Mouse (Mus musculus) heart, adult 8-10 months (tissue): ENCODE measurements around the gene Tinag. TPM values are rescaled to one million over a fixed set of nuclear protein-coding genes. Genes with fewer than 3 reads are reported as not detected.
A peak's percentile ranks its signal among the peaks of the same experiment; 100 is the strongest.
"Not testable (repeated sequence)": the region's sequence is repeated elsewhere in the genome, so short reads cannot be mapped to it uniquely, and the experiment has no call there.

Experiments used
- DNase-seq: peaks from one replicate; pipeline ENCODE4 v3.0.0; 2022; ENCODE audit warnings: low spot score
- total RNA-seq, 4 experiments: library from RNA; stranded (reverse); gene quantifications; 2 replicates each; pipeline ENCODE4 v1.2.4; 2022

The Tinag gene
- total RNA-seq, result not detected

DNA sequence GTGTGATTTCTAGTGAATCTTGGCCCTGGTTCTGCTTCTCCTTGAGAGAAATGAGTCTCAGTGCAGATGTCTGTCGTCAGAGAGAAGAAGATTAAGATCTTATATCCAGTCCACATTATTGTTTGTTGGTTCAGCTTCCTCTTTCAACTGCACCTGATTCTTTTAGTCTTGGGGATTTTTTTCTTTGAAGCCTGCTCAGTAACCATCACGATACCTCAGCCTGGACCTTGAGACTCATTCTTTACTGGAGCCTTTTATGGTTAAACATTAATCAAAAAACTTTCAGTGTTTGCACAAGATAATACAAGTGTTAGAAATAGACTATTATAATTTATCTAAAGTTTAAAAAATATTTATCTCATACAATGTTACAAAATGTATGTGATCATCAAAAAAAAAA lies at the start of gene Tinag:
Gene Tinag (minus strand): TSS at position 210 of the 400 bp plus-strand sequence.
- no peak for DNase-seq

DNA sequence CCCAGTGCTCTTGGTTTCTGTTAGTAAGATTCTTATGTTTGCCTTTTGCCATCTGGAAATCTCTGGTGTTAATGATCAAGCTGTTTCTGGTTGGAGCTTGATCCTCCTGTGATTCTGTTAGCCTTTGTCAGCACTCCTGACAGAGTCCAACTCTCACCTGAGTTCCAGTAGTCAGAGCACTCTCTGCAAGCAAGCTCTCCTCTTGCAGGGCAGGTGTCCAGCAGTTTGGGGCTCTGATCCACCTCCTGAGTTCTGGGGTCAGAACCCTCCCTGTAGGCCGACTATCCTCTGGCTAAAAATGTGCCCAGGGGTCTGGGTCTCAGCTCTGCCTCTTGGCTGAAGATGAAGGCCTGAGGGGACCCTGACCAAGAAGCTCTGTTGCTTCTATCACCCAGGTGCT lies 37.6 kb upstream of the Tinag start:
- not testable (repeated sequence) for DNase-seq

- no peak for DNase-seq
Measured at GRCm38 (mm10) chr9:77071676-77072075, 26.1 kb upstream of the Tinag start.

- no peak for DNase-seq
Measured at GRCm38 (mm10) chr9:77056611-77057010, 11.0 kb upstream of the Tinag start.

- no peak for DNase-seq
Measured at GRCm38 (mm10) chr9:77054426-77055193, 9.0 kb upstream of the Tinag start.

DNA sequence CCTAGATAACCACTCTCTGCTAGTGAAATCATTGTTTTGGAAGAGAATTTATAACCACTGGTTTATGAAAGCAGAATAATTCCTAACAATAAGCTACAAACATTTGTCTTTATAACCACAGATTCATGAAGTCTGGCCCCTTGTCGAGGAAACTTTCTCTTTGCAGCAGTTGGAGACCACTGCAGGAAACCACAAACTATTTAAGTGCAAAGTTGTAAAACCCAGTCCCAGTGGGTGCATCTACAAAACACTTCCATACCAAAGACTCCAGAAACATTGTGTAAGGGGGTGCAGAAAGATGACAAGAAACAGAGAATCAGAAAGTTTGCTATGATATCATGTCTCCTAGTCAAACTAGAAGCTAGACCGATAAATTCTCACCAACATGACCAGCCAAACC lies 5.8 kb upstream of the Tinag start:
- DNase-seq, result no peak

GRCm38 (mm10) chr9:77049669-77050068 lies 4.1 kb upstream of the Tinag start:
- DNase-seq, result no peak

DNA sequence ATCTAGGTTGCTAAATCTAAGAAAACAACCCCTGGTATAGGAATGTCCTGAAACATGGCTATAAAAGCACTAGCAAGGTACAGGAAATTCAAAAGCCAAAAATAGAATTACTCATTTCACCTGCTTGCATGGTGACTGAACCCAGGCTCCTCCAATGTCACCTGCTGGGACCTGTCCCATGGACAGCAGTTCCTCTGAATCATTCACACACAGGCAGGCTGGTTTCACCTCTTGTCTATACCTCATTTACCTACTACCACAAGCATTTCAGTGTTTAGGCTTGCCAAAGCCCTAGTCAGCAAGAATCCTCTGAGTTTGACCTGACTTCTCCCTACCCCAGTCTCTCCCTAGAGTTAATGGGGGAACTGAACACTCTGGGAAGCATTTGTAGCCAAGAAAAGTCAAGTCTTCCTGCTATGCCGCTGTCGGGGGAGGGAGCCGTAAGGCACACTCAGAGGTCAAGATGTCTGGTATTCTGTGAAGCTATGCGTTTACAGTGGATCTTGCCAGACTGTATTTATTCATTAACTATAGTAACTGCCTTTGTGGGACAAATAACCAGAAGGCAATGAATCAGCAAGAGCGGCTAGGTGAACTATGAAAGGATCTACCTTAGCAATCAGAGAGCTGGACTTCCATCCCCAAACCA lies 597 bp upstream of the Tinag start:
- no peak for DNase-seq

DNA sequence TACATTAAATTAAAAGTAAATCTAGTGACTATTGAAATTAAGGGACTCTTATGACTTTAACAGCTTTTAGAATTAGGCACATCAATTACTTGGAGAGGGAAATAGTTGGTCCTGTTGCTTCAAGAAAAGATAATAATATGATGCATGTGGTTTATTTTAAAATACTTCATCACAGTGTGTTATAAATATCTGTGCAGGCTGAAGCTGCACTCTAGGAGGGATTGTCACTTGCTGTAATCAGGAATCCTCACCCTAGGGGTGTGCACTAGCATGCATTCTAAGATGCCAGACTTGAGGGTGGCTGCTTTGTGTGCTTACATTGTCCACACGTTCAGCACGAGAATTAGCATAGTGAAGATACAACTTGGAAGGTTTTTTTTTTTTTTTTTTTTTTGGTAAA lies 10.2 kb downstream of the Tinag start:
- DNase-seq, result no peak

DNA sequence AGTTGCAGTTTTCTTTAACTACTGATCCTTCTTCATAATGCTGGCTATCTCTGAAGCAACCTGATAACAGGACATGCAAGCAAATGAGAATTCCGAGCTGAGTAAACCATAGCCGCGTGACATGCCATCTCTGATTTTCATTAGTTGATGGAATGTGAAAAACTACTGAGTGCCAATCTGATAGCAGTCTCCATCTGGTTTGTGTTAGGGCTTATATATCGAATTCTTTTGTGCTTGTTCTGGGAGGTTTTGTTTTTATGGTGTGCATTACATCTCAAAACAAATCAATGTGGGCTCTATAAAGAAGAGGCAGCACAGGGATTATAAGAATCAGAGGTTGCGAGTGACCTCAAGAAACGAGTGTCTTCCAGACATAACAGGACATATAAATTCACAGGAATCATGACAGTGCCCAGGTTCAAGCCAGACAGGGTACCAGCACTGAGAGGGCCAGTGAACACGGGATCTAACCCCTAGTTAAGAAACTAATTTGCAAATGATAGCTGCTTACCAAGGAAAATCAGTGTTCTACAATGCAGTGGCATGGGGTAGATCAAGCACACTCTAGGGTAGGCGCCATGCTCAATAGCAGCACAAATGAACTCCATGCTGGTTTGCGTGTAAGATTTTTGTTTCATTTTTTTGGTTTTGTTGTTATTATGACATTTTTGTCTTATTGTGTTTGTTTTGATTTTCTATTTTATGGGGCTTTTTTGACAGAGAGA lies 13.0 kb downstream of the Tinag start:
- DNase-seq, result no peak

GRCm38 (mm10) chr9:77025271-77025670 lies 20.3 kb downstream of the Tinag start:
- no peak for DNase-seq

DNA sequence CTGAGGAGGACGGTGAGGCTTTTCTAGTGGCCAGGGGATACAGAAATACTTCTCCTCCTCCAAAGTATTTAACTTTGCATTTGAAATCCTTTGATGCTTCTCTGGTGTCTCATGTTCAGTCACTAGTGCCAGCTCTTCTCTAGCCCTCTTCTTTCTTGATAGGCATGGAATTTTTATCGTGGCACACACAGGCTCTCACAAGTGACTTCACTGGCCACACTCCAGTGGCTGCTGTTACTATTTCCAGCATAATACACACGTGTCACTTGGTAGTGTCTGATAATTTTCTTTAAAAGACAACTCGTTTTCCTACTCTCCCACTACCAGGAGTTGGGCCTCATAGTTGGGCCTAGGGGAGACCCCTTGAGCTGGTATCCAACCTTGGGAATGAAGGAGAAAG lies 26.7 kb downstream of the Tinag start:
- peak; percentile 53 for DNase-seq

DNA sequence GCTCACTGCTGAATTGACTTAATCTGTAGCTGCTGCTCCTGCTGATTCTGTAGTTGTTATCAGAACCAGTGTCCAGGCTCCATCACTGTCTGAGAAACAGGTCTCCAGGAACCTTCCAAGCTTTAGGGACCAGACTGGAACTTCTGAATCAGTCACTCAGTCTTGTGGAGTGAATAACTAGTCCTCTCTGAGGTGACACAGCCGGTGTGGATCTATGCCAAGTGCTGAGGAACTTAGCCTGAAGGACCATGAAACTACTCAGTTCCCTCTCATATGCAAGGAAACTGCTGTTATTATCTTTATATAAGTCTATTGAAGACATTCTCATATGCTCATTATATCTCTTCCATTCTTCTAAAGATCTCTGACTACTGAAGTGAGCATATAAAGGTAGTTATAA lies 49.6 kb downstream of the Tinag start:
- DNase-seq, result no peak

GRCm38 (mm10) chr9:76989946-76990345 lies 55.6 kb downstream of the Tinag start:
- peak; percentile 3 for DNase-seq

GRCm38 (mm10) chr9:76934813-76935212 lies 110.8 kb downstream of the Tinag start:
- no peak for DNase-seq

GRCm38 (mm10) chr9:76915093-76915661 lies 130.4 kb downstream of the Tinag start:
- peak; percentile 38 for DNase-seq
